Mouse (Mus musculus) G1E (cell line): ENCODE results near the gene Lrp8.

Source experiments
- CTCF ChIP-seq: IDR thresholded peaks from 2 replicates; pipeline ENCODE4 v1.5.1; 2012; ENCODE audit warnings: low read depth, low read length, inconsistent platforms, mixed read lengths
- GATA1 ChIP-seq: IDR thresholded peaks from 2 replicates; pipeline ENCODE4 v1.6.1; 2012; ENCODE audit warnings: borderline replicate concordance, low read length, inconsistent platforms, mixed read lengths
- GATA2 ChIP-seq: IDR thresholded peaks from 2 replicates; pipeline ENCODE4 v1.6.1; 2012; ENCODE audit warnings: low read depth, low read length, inconsistent platforms, borderline replicate concordance
- POLR2AphosphoS5 ChIP-seq: IDR thresholded peaks from 2 replicates; pipeline ENCODE4 v1.6.1; 2012; ENCODE audit warnings: low read depth, low read length, inconsistent platforms; ENCODE audit not compliant: insufficient replicate concordance
- TAL1 ChIP-seq: conservative IDR thresholded peaks from 2 replicates; pipeline ENCODE4 v1.6.1; 2012; ENCODE audit warnings: low read depth, low read length, inconsistent platforms, mixed read lengths

DNA sequence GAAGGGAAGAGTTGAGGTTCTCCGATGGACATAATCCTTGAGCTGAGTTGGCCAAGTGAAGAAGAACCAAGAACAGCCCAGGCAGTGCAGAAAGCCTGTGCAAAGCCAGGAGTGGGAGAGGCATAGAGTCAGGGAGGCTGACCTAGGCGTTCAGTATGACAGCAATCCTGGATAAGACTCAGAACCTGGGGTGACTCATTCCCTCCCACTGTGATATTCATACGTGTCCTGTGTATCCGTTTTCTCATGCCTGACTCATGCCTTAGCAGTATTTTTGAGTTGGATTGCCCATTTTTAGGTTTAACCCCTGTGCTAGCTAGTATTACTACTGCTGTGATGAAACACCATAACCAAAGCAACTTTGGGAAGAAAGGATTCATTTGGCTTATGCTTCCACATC lies 62.8 kb downstream of the Lrp8 start:
- TF ChIP-seq POLR2AphosphoS5 (no peak), CTCF (no peak), GATA1 (no peak), GATA2 (no peak), TAL1 (no peak)
